Mouse (Mus musculus) heart, embryonic 16.5 days (tissue): Measurements from ENCODE around the gene Pex26. TPM values are rescaled to one million over a fixed set of nuclear protein-coding genes. Genes with fewer than 3 reads are reported as not detected.

ENCODE experiments used
- ATAC-seq: fragments of 200-750 bp; cut with Nextera tagmentation; replicated peaks from 2 replicates; pipeline ENCODE4 v1.8.0; 2017; ENCODE audit warnings: moderate number of reproducible peaks; ENCODE audit not compliant: insufficient read depth, low FRiP score; ENCODE audit errors: extremely low read depth
- H3K27ac ChIP-seq: fragments of 300-500 bp; sonication (generic); 2 replicates; pipeline ENCODE4 v1.5.1; 2014; ENCODE audit warnings: mild to moderate bottlenecking, low read length, control low read depth, moderate library complexity
- H3K27me3 ChIP-seq: fragments of 300-500 bp; sonication (generic); 2 replicates; pipeline ENCODE4 v1.6.1; 2014; ENCODE audit warnings: low read length, mixed read lengths; ENCODE audit not compliant: control insufficient read depth, insufficient read depth
- H3K36me3 ChIP-seq: fragments of 300-500 bp; sonication (generic); 2 replicates; pipeline ENCODE4 v1.6.1; 2014; ENCODE audit not compliant: control insufficient read depth, insufficient read depth
- H3K4me1 ChIP-seq: fragments of 300-500 bp; sonication (generic); 2 replicates; pipeline ENCODE4 v1.6.1; 2014; ENCODE audit warnings: low read length, mixed read lengths; ENCODE audit not compliant: control insufficient read depth, insufficient read depth
- H3K4me2 ChIP-seq: fragments of 300-500 bp; sonication (generic); 2 replicates; pipeline ENCODE4 v1.6.1; 2014; ENCODE audit warnings: low read depth, mild to moderate bottlenecking, control low read depth, low read length
- H3K4me3 ChIP-seq: fragments of 300-500 bp; sonication (generic); 2 replicates; pipeline ENCODE4 v1.5.1; 2014; ENCODE audit warnings: mild to moderate bottlenecking, control low read depth, low read length
- H3K9ac ChIP-seq: fragments of 300-500 bp; sonication (generic); 2 replicates; pipeline ENCODE4 v1.6.1; 2014; ENCODE audit warnings: low read length, control low read depth
- H3K9me3 ChIP-seq: fragments of 300-500 bp; sonication (generic); replicated peaks from 2 replicates; pipeline ENCODE4 v1.6.1; 2016; ENCODE audit warnings: low read length; ENCODE audit not compliant: control insufficient read depth
- WGBS: fragments of 180-500 bp; shearing (Covaris S2); extraction: QIAGEN DNeasy Blood & Tissue Kit; methylation state at CpG from one replicate; pipeline ENCODE4 v1.1.7; 2014; 5-methylcytosine and 5-hydroxymethylcytosine counted together
- polyA plus RNA-seq: library from polyadenylated mRNA; unstranded; fragments of >200 nt; fragmentation: Nextera tagmentation; extraction: Ambion mirVana; gene quantifications from 2 replicates; pipeline ENCODE4 v1.2.1, GENCODE M21; 2015

The Pex26 gene
- 6.7 and 7.6 TPM in 2 replicates for polyA plus RNA-seq

GRCm38 (mm10) chr6:121183414-121184173 lies at the start of gene Pex26:
Gene Pex26 (plus strand): TSS chr6:121183667.
- Histone ChIP-seq H3K4me3 (peak within 1 kb of the TSS; percentile 88), H3K27ac (peak within 1 kb of the TSS; percentile 83), H3K4me2 (peak within 1 kb of the TSS; percentile 98), H3K9me3 (no peaks in the 10 kb centered on the region), H3K9ac (peak within 1 kb of the TSS; percentile 84), H3K27me3 (no peaks in the 10 kb centered on the region), H3K4me1 (peaks cover 12% of the 10 kb centered on the region), H3K36me3 (peaks cover 9% of the 10 kb centered on the region)
- peak; percentile 83 for ATAC-seq
- under 1% methylated on average over 32 of the region's 32 CpGs for WGBS

DNA sequence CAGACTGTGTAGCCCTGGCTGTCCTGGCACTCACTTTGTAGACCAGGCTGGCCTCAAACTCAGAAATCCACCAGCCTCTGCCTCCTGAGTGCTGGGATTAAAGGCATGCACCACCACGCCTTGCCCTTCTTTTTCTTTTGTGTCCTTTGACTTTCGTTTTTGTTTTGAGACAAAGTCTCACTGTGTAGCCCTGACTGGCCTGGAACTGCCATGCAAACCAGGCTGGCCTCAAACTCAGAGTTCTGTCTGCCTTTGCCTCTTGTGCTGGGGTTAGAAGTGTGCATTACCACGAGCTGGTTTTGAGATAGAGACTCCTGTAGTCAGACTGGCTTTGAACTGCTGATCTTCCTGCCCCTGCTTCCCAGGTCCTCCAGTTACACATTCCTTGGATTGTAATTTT lies 49.2 kb upstream of the Pex26 start:
- Histone ChIP-seq H3K4me3 (no peak overlapping the region), H3K36me3 (no peaks in the 10 kb centered on the region), H3K4me2 (no peak overlapping the region), H3K4me1 (peaks cover 12% of the 10 kb centered on the region), H3K27ac (no peak overlapping the region), H3K9me3 (no peaks in the 10 kb centered on the region), H3K9ac (no peak overlapping the region), H3K27me3 (0 out of 2 replicates have a peak, but pooled peaks cover 5% of the 10 kb centered on the region)
- WGBS = 52% methylated on average over 3 of the region's 3 CpGs
- ATAC-seq = no peak

- Histone ChIP-seq H3K9ac (no peak overlapping the region), H3K4me3 (no peak overlapping the region), H3K36me3 (no peaks in the 10 kb centered on the region), H3K9me3 (no peaks in the 10 kb centered on the region), H3K27me3 (0 out of 2 replicates have a peak, but pooled peaks cover 5% of the 10 kb centered on the region), H3K27ac (no peak overlapping the region), H3K4me2 (no peak overlapping the region), H3K4me1 (peaks cover 7% of the 10 kb centered on the region)
- 56% methylated on average over 5 of the region's 5 CpGs for WGBS
- ATAC-seq = no peak
Measured at GRCm38 (mm10) chr6:121134884-121135283, 48.6 kb upstream of the Pex26 start.

GRCm38 (mm10) chr6:121137222-121137621 lies 46.2 kb upstream of the Pex26 start:
- Histone ChIP-seq H3K9ac (no peak overlapping the region), H3K36me3 (no peaks in the 10 kb centered on the region), H3K4me3 (no peak overlapping the region), H3K27ac (no peak overlapping the region), H3K4me1 (no peaks in the 10 kb centered on the region), H3K9me3 (no peaks in the 10 kb centered on the region), H3K4me2 (no peak overlapping the region), H3K27me3 (no peaks in the 10 kb centered on the region)
- no peak for ATAC-seq
- 61% methylated on average over 6 of the region's 6 CpGs for WGBS

DNA sequence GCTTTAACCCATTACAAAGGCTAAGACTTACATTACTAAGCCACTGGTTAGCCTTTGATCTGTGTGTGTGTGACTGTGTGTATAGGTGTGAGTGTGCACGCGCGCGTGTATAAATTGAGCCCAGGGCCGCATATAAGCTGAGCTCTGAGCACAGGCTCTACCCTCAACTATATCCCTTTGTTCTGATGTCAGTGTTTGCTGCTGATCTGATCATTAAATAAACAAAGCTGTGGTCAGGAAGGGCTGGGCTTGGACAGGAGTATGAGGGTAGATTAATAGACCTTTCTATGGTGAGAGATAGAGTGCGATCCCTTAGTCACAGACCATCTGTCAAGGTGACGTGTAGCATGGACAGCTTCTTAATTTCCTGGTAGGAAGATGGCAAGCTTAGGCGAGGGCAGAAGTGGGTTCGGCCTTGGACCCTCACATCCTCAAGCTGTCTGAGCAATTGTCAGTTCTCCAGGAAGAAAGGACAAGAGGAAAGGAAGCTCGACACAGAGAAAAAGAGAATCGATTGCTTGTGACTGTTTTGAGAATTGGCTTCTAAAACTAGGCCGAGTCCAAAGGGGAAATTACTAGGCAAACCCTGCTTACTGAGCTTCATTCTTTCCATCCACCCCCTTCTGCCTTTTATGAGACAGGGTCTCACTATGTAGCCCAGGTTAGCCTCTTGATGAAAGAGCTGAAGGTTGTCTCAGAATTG lies 45.0 kb upstream of the Pex26 start:
- Histone ChIP-seq H3K36me3 (no peaks in the 10 kb centered on the region), H3K9me3 (no peaks in the 10 kb centered on the region), H3K4me2 (no peak overlapping the region), H3K4me3 (no peak overlapping the region), H3K9ac (no peak overlapping the region), H3K4me1 (no peaks in the 10 kb centered on the region; the same call in 1 of the 2 replicates), H3K27ac (no peak overlapping the region), H3K27me3 (no peaks in the 10 kb centered on the region; the same call in 1 of the 2 replicates)
- WGBS = 77% methylated on average over 12 of the region's 12 CpGs
- no peak for ATAC-seq

DNA sequence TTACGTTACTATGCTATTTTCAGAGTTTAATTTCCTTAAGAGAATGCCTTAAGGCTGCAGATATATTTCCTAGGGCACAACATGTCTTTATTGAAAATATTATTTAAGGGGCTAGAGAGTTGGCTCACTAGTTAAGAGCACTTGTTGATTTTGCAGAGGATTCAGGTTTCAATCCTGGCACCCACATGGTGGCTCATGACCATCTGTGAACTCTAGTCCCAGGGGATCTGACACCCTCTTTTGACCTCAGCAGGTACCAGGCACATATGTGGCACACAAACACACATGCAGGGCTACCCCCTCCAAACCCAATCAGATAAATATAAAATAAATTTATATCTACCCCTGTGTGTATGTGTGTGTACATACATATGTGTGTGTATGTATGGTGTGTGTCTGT lies 44.2 kb upstream of the Pex26 start:
- Histone ChIP-seq H3K4me3 (no peak overlapping the region), H3K27me3 (no peaks in the 10 kb centered on the region; the same call in 1 of the 2 replicates), H3K4me2 (no peak overlapping the region), H3K27ac (no peak overlapping the region), H3K36me3 (no peaks in the 10 kb centered on the region), H3K9me3 (no peaks in the 10 kb centered on the region), H3K4me1 (peaks cover 7% of the 10 kb centered on the region), H3K9ac (no peak overlapping the region)
- ATAC-seq = no peak
- 96% methylated on average over 1 of the region's 1 CpGs for WGBS

- Histone ChIP-seq H3K27ac (no peak overlapping the region), H3K9me3 (no peaks in the 10 kb centered on the region), H3K27me3 (no peaks in the 10 kb centered on the region; the same call in 1 of the 2 replicates), H3K4me2 (no peak overlapping the region), H3K9ac (no peak overlapping the region), H3K4me3 (no peak overlapping the region), H3K4me1 (peaks cover 14% of the 10 kb centered on the region), H3K36me3 (no peaks in the 10 kb centered on the region)
- 76% methylated on average over 7 of the region's 7 CpGs for WGBS
- no peak for ATAC-seq
Measured at GRCm38 (mm10) chr6:121142298-121142697, 41.2 kb upstream of the Pex26 start.

DNA sequence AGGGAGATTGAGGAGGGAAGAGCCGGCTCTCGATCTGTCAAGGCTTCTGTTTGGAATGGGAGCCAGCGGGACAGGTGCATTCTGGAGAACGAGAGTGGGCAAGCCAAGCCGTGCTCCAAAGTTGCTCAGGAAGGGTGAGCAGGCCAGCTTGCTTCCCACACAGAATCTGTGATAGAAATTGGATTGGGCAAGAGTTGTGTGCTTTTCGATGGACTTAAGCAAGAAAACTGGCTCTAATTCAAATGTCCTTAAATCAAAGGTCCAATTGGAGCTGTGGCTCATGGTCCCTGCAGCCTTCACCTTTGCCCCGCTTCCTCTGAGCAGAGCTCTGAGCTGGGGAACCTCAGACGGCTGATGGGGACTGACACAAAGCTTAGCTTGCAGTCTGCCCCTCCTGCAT lies 40.0 kb upstream of the Pex26 start:
- peaks cover 14% of the 10 kb centered on the region for H3K4me1 ChIP-seq
- no peak for ATAC-seq
- WGBS = 80% methylated on average over 8 of the region's 8 CpGs
- H3K27me3 ChIP-seq = no peaks in the 10 kb centered on the region; the same call in 1 of the 2 replicates
- no peaks in the 10 kb centered on the region for H3K36me3 ChIP-seq
- no peak overlapping the region for H3K4me2 ChIP-seq
- H3K4me3 ChIP-seq = no peak overlapping the region
- no peaks in the 10 kb centered on the region for H3K9me3 ChIP-seq
- H3K27ac ChIP-seq = no peak overlapping the region
- no peak overlapping the region for H3K9ac ChIP-seq

GRCm38 (mm10) chr6:121144066-121144465 lies 39.4 kb upstream of the Pex26 start:
- no peak overlapping the region for H3K4me3 ChIP-seq
- no peak overlapping the region for H3K27ac ChIP-seq
- H3K9ac ChIP-seq = no peak overlapping the region
- ATAC-seq = peak; percentile 81
- H3K9me3 ChIP-seq = no peaks in the 10 kb centered on the region
- no peak overlapping the region for H3K4me2 ChIP-seq
- no peaks in the 10 kb centered on the region; the same call in 1 of the 2 replicates for H3K27me3 ChIP-seq
- H3K36me3 ChIP-seq = no peaks in the 10 kb centered on the region
- peaks cover 14% of the 10 kb centered on the region for H3K4me1 ChIP-seq
- 48% methylated on average over 4 of the region's 4 CpGs for WGBS
